In the genomic region with DNA sequence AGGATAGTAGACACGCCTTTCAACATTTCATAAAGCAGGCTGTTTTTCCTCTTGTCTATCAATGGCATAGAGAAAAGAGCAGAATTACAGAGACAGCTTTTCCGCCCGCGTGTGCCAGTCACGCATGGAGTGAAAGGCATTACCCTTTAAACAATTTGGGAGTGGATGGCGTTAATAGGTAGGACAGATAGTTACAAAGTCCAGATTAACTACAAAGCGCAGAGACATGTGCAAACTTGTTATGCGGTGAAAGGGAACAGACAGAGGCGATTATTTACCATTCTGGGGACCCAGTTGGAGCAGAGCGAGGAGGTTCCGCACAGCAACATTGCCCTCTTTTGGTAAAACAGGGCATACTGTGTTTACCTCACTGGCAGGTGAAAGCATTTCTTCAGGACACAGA, we compare ENCODE assay signal across 9 mouse cellular contexts.
DNase-seq lines count a peak whose midpoint lies in the region; ATAC-seq lines count a peak whose summit lies in the region.
"Had no signal": no experiment of that assay in that cellular context is flagged by ENCODE, and none has a peak within 500 bp of the region (broad histone marks: within the 10 kb centered on the region; RNA-seq: fewer than 3 reads in every experiment).

No protein-coding gene starts in this region.

- WGBS in heart, embryonic 10.5 days = 12% methylated on average over 11 of the region's 11 CpGs
- WGBS in kidney, embryonic 14.5 days = 15% methylated on average over 11 of the region's 11 CpGs
- 8% methylated on average over 11 of the region's 11 CpGs for WGBS in limb, embryonic 12.5 days
- 2% methylated on average over 11 of the region's 11 CpGs for WGBS in midbrain, embryonic 15.5 days

- peak; percentile 81; the same call in 1 of the 2 replicates for ATAC-seq in kidney, embryonic 14.5 days (ENCODE audit: low FRiP score, low TSS enrichment)
- ATAC-seq in limb, embryonic 12.5 days (ENCODE audit: insufficient number of reproducible peaks, insufficient read depth, low FRiP score, low TSS enrichment, low read depth) = 0 out of 2 replicates have a peak, but pooled peaks have one; percentile 63
- ATAC-seq in midbrain, embryonic 15.5 days (replicated peaks) = peak; percentile 95

- H3K27me3 ChIP-seq in heart, embryonic 10.5 days (ENCODE audit: insufficient read depth, poor library complexity, severe bottlenecking) = no peaks in the 10 kb centered on the region
- H3K27me3 ChIP-seq in kidney, embryonic 14.5 days (ENCODE audit: control insufficient read depth, insufficient read depth, low read length) = no peaks in the 10 kb centered on the region
- H3K27me3 ChIP-seq in limb, embryonic 12.5 days = no peaks in the 10 kb centered on the region; the same call in 1 of the 2 replicates
- H3K27me3 ChIP-seq in midbrain, embryonic 15.5 days (replicated peaks) = peaks cover 38% of the 10 kb centered on the region

- no peaks in the 10 kb centered on the region for H3K9me3 ChIP-seq in heart, embryonic 10.5 days
- no peaks in the 10 kb centered on the region for H3K9me3 ChIP-seq in kidney, embryonic 14.5 days (ENCODE audit: control insufficient read depth, low read length)
- H3K9me3 ChIP-seq in limb, embryonic 12.5 days = no peaks in the 10 kb centered on the region
- no peaks in the 10 kb centered on the region for H3K9me3 ChIP-seq in midbrain, embryonic 15.5 days

- H3K4me2 ChIP-seq in kidney, embryonic 14.5 days (replicated peaks; ENCODE audit: low read depth, low read length) = peak overlapping the region; percentile 44
- H3K4me2 ChIP-seq in limb, embryonic 12.5 days = peak overlapping the region; percentile 57
- H3K4me2 ChIP-seq in midbrain, embryonic 15.5 days = peak overlapping the region; percentile 61

- H3K36me3 ChIP-seq in heart, embryonic 10.5 days = no peaks in the 10 kb centered on the region
- H3K36me3 ChIP-seq in kidney, embryonic 14.5 days (ENCODE audit: control insufficient read depth, insufficient read depth, low read length) = no peaks in the 10 kb centered on the region
- no peaks in the 10 kb centered on the region for H3K36me3 ChIP-seq in limb, embryonic 12.5 days
- H3K36me3 ChIP-seq in midbrain, embryonic 15.5 days (replicated peaks) = no peaks in the 10 kb centered on the region

- peaks cover 8% of the 10 kb centered on the region; the same call in 1 of the 2 replicates for H3K4me1 ChIP-seq in heart, embryonic 10.5 days
- 0 out of 2 replicates have a peak, but pooled peaks cover 3% of the 10 kb centered on the region for H3K4me1 ChIP-seq in kidney, embryonic 14.5 days (ENCODE audit: control insufficient read depth, insufficient read depth, low read length)
- no peaks in the 10 kb centered on the region; the same call in 1 of the 2 replicates for H3K4me1 ChIP-seq in limb, embryonic 12.5 days (replicated peaks)
- H3K4me1 ChIP-seq in midbrain, embryonic 15.5 days = peaks cover 11% of the 10 kb centered on the region

- peak overlapping the region; percentile 47 for H3K4me3 ChIP-seq in heart, embryonic 10.5 days
- H3K4me3 ChIP-seq in kidney, embryonic 14.5 days (ENCODE audit: low read length) = peak overlapping the region; percentile 25; the same call in 1 of the 2 replicates
- H3K4me3 ChIP-seq in limb, embryonic 12.5 days (replicated peaks) = peak overlapping the region; percentile 29
- peak overlapping the region; percentile 40 for H3K4me3 ChIP-seq in midbrain, embryonic 15.5 days
- H3K4me3 ChIP-seq: myocyte had no signal

- no peak overlapping the region for H3K27ac ChIP-seq in heart, embryonic 10.5 days
- no peak overlapping the region for H3K27ac ChIP-seq in kidney, embryonic 14.5 days (ENCODE audit: low read depth, low read length)
- H3K27ac ChIP-seq in limb, embryonic 12.5 days = no peak overlapping the region
- H3K27ac ChIP-seq in midbrain, embryonic 15.5 days = peak overlapping the region; percentile 31; the same call in 1 of the 2 replicates

- DNase-seq in adrenal gland, adult 8-10 months = peak; percentile 1
- no peak for DNase-seq in adrenal gland, adult 18-20 months (ENCODE audit: low spot score in 2 of 2)
- peak; percentile 51 to 67 for DNase-seq in cerebellum, postnatal 36 days
- no peak for DNase-seq in heart, embryonic 10.5 days (ENCODE audit: low spot score)
- DNase-seq in thymus, postnatal 4 days = peak; percentile 13

- no peak overlapping the region for H3K9ac ChIP-seq in kidney, embryonic 14.5 days (ENCODE audit: low read depth, low read length)
- no peak overlapping the region for H3K9ac ChIP-seq in limb, embryonic 12.5 days (replicated peaks)
- H3K9ac ChIP-seq in midbrain, embryonic 15.5 days = 0 out of 2 replicates have a peak overlapping the region, but pooled peaks have one; percentile 17

Comparison
In these comparisons a context has a peak if more than half of its experiments do, and no peak if none do; other contexts are left out.
1. DNase-seq: peak in adrenal gland, adult 8-10 months (single experiment), cerebellum, postnatal 36 days (2 of 2) and thymus, postnatal 4 days (single experiment); none in adrenal gland, adult 18-20 months (0 of 2) and heart, embryonic 10.5 days (single experiment).
2. Peak in every context shown above with its lines, with median percentiles within 50 percentile points of each other: H3K4me3 ChIP-seq, ATAC-seq and H3K4me2 ChIP-seq.